Mouse (Mus musculus): ENCODE results near the gene Lcp1.

Gene Lcp1

DNA sequence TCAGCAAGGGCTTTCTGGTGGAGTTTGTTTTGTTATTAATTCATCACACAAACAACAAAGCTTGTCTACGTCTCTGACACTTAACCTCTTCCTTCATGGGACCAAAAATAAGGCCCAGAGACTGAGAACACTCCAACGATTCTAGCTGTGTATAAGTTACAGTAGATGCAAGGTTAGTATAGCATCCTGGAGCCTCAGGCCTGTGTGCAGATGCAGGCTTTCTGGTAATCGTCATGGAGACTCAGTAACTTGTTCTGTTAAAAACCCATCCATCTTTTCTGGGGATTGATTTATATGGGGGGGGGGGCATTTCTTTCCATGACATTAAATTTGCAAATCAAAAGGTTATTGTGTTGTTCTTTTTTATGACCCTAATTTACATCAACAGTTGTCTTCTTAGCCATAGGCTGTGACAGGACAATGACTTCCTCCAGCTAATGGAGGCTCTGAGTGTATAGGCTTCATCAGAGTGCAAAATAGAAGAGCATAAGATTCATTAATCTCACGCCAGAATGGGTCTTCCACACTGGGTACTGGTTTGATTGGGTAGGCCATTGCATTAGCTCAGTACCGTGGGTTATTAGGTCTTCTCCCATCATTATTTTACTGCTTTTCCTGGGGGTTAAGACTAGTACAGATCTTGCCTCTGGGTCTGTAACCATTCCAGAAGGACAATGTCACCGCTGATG, 74.6 kb downstream of the Lcp1 start:
- peak; percentile 36 for DNase-seq (ENCODE audit: low spot score)

GRCm38 (mm10) chr14:75206307-75206706, 75.4 kb downstream of the Lcp1 start:
- no peak for DNase-seq (ENCODE audit: low spot score)

GRCm38 (mm10) chr14:75208572-75209151, 77.8 kb downstream of the Lcp1 start:
- peak; percentile 36 for DNase-seq (ENCODE audit: low spot score)

GRCm38 (mm10) chr14:75213752-75214151, 82.9 kb downstream of the Lcp1 start:
- DNase-seq (ENCODE audit: low spot score), result no peak

DNA sequence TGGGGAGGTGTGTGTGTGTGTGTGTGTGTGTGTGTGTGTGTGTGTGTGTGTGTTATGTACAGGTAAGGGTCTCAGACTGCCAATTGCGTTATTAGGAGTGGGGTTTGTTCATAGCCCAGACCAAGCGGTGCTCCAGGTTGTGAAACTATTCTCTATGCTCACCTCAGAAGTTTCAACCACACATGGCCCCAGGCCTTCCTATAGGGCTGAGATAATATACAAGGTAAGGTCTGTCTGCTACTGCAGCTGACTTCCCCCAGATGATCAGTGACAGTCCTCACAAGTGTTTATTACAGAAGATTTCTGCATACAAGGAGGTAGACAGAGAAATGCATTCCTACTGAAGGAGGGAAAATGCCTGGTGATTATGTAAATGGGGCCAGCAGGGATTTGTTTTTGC, 87.9 kb downstream of the Lcp1 start:
- no peak for DNase-seq (ENCODE audit: low spot score)

GRCm38 (mm10) chr14:75219250-75219913, 88.5 kb downstream of the Lcp1 start:
- no peak for DNase-seq (ENCODE audit: low spot score)

GRCm38 (mm10) chr14:75222386-75222785, 91.5 kb downstream of the Lcp1 start:
- DNase-seq (ENCODE audit: low spot score), result no peak

GRCm38 (mm10) chr14:75227453-75228084, 96.7 kb downstream of the Lcp1 start:
- DNase-seq (ENCODE audit: low spot score), result no peak

DNA sequence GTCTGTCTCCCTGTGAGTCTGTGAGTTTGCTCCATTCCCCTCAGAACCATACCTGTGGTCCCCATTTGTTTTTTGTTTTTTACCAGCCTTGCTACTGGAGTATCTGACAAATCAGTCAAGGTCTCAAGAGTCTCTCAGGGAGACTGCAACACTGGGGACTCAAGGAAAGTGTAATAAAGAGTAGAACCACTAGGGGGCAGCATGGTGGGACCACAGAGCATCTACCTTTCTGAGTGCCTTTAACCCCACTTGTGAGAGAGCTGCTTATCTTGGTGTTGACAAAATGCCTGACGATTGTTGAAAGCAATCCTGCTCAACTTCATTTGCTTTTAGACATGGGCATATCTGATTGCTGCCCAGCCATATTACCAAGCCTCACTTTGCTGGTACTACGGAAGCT, 98.9 kb downstream of the Lcp1 start:
- peak; percentile 81 for DNase-seq (ENCODE audit: low spot score)

GRCm38 (mm10) chr14:75233070-75233469, 102.2 kb downstream of the Lcp1 start:
- no peak for DNase-seq (ENCODE audit: low spot score)

DNA sequence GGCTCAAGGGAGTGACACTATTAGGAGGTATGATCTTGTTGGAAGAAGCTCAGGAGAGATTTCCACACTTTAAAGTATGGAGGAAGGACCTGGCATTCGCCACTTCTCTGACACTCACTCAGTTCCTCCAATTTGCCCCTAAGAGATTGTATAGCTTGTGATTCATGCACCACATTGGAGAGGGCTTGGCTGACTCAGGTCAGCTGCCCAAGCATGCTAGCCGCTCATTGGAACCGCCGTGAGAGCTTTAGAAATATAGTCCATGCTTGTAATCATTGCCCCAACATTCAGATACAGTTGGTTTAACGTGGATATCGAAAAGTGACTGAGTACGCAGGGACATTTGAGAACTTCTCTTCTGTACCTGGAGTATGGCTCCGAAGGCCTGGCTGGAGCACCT, 104.7 kb downstream of the Lcp1 start:
- peak; percentile 3 for DNase-seq (ENCODE audit: low spot score)

DNA sequence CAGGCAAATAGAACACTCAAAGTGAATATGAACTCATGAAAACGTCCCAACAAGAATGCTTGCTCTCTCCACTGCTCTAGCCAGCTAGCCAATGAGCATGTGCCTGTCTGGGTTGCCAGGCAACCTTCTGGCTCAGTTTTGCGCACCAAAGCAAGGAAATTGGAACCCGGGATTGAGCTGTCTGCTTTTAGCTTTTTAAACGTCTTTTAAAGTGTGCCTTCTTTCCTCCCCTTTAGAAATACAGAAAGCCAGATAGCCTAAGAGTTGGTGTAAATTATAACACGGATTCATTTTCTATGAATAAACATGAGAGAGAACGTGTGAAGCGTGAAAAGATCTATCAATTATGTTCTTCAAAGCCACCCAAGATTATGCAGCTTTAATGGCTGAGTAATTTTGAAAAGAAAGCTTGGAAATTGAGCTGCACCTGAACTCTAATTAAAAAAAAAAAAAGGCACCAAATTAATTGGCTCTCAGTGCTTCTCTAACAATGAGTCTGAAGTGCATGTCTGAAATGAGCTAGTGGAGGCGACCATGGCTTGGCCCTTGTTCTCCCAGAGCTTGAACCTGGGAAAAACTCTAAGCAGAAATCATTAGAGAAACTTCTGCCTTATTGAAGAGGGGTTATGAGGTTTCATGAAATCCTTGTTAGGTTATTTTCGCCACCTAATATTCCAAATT, 105.2 kb downstream of the Lcp1 start:
- DNase-seq (ENCODE audit: low spot score), result peak; percentile 74

- no peak for DNase-seq (ENCODE audit: low spot score)
Observed at GRCm38 (mm10) chr14:75236636-75237003, 105.7 kb downstream of the Lcp1 start.

DNA sequence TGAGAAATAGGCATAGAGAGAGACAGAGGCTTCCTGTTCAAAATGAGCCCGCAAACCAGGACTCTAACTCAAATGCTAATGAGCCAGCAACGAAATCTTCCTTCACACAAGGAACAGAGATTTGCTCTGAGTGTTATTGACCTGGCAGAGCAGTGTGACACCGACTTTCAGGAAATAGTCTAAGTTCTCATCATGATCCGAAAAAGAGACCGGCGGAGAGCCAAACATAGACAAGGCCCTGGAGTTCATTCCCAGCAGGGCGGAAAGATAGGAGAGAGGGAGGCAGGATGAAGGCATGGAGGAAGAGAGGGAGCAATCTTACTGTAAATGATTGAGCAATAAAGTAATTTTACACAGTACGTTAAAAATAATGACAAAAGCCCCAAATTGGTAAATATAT, 106.2 kb downstream of the Lcp1 start:
- no peak for DNase-seq (ENCODE audit: low spot score)

DNA sequence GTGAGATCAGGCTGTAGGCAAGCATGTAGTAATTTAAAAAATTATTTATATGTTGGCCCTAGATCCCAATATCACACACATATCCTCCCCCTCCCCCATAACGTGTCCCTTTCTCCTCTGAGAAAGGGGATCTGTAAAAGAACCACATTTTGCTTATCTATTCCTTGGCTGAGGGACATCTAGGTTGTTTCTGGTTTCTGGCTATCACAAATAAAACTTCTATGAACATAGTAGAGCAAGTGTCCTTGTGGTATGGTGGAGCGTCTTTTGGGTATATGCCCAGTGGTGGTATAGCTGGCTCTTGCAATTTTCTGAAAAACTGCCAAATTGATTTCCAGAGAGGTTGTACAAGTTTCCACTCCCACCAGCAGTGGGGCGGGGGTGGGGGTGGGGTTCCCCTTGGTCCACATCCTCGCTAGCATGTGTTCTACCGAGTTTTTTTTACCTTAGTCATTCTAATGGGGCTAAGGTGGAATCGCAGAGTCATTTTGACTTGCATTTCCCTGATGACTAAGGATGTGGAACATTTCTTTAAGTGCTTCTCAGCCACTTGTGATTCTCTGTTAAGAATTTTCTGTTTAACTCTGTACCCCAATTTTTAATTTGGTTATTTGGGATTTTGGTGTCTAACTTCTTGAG, 107.3 kb downstream of the Lcp1 start:
- no peak for DNase-seq (ENCODE audit: low spot score)

DNA sequence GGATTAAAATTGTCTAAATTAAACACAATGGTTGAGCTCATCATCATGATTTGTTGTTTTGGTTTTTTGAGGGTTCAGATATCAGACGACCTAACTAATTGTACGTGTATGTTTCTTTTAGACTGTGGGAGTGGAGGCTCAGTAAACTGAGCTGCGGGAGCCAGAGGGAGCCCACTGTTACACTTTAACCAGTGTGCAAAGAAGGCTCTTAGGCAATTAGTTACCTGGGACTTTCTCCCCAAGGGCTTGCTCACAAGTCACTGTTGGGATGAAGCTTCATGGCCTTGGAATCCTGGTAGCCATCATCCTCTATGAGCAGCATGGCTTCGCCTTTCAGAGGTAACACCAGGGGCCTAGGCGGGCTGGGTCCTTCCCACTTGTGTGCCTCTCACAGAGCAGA, 111.2 kb downstream of the Lcp1 start, which contains the start of gene Cpb2:
Gene Cpb2 (plus strand): TSS at position 201 of the 400 bp plus-strand sequence.
- DNase-seq (ENCODE audit: low spot score), result no peak

- DNase-seq (ENCODE audit: low spot score), result no peak
Observed at GRCm38 (mm10) chr14:75246024-75247000, 115.4 kb downstream of the Lcp1 start.

- DNase-seq (ENCODE audit: low spot score), result no peak
Observed at GRCm38 (mm10) chr14:75250432-75250831, 119.5 kb downstream of the Lcp1 start.

GRCm38 (mm10) chr14:75256521-75256920, 125.6 kb downstream of the Lcp1 start:
- DNase-seq (ENCODE audit: low spot score), result peak; percentile 37

DNA sequence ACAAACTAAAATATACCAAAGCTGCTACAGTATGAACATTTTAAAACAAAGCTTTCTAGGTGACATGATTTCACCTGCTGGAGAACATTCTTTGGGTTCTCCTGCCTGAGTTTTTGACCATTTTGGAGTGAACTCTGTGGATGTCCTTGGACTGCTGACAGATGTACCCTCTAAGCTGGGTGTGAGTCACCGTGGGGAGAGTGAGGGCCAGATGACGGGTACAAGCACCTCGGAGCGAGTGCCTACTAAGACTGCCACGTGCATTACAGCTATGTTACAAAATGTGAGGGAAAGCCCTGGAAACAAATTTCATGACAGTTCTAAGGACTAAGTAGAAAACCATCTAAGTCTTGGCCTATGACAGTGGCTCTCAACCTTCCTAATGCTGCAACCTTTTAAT, 138.6 kb downstream of the Lcp1 start:
- DNase-seq (ENCODE audit: low spot score), result no peak

DNA sequence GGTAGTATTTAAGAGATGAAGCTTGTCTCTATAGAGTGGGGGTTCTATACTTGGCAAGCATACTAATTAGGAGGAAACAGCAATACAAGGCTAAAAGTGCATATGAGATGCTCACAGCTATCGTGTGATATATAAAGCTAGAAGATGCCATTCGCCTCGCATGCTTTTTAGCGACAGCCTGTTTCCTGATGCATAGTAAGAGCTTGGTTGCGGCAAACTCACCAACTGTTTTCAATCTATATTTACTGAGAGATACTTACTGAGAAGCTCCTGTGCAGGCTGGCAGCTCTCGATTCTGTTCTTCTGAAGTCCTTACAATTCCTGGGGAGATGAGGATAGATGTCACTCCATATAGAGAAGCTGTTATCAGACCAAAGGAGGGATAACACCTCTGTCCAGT, 148.8 kb downstream of the Lcp1 start:
- no peak for DNase-seq (ENCODE audit: low spot score)
